Mouse (Mus musculus): ENCODE results near the gene Elovl5.

Elovl5 gene

GRCm38 (mm10) chr9:77929296-77929695, 12.1 kb downstream of the Elovl5 start:
- no peak for DNase-seq

GRCm38 (mm10) chr9:77930036-77930859, 13.1 kb downstream of the Elovl5 start:
- no peak for DNase-seq

GRCm38 (mm10) chr9:77930860-77931184, 13.7 kb downstream of the Elovl5 start:
- DNase-seq = no peak

- DNase-seq = no peak
These were observed 14.6 kb downstream of the Elovl5 start for GRCm38 (mm10) chr9:77931740-77932139.

GRCm38 (mm10) chr9:77935818-77936611, 18.9 kb downstream of the Elovl5 start:
- DNase-seq = no peak

GRCm38 (mm10) chr9:77937875-77938274, 20.7 kb downstream of the Elovl5 start:
- DNase-seq = no peak

GRCm38 (mm10) chr9:77938761-77939553, 21.8 kb downstream of the Elovl5 start:
- no peak for DNase-seq

- DNase-seq = no peak
These were observed 22.4 kb downstream of the Elovl5 start for GRCm38 (mm10) chr9:77939554-77939920.

- no peak for DNase-seq
These were observed 23.9 kb downstream of the Elovl5 start for GRCm38 (mm10) chr9:77941058-77941457.

- DNase-seq = no peak
These were observed 24.7 kb downstream of the Elovl5 start for GRCm38 (mm10) chr9:77941836-77942235.

- no peak for DNase-seq
These were observed 25.2 kb downstream of the Elovl5 start for GRCm38 (mm10) chr9:77942411-77942810.

GRCm38 (mm10) chr9:77943316-77943715, 26.2 kb downstream of the Elovl5 start:
- no peak for DNase-seq

GRCm38 (mm10) chr9:77944195-77944594, 27.0 kb downstream of the Elovl5 start:
- no peak for DNase-seq

- no peak for DNase-seq
These were observed 28.9 kb downstream of the Elovl5 start for GRCm38 (mm10) chr9:77945792-77946666.

GRCm38 (mm10) chr9:77948214-77948613, 31.1 kb downstream of the Elovl5 start:
- DNase-seq = no peak

- DNase-seq = no peak
These were observed 32.6 kb downstream of the Elovl5 start for GRCm38 (mm10) chr9:77949753-77950268.

- no peak for DNase-seq
These were observed 33.8 kb downstream of the Elovl5 start for GRCm38 (mm10) chr9:77950841-77951475.

- DNase-seq = no peak
These were observed 34.8 kb downstream of the Elovl5 start for GRCm38 (mm10) chr9:77951971-77952370.

- DNase-seq = no peak
These were observed 35.9 kb downstream of the Elovl5 start for GRCm38 (mm10) chr9:77953053-77953452.

GRCm38 (mm10) chr9:77954496-77954895, 37.3 kb downstream of the Elovl5 start:
- DNase-seq = no peak

- DNase-seq = no peak
These were observed 37.8 kb downstream of the Elovl5 start for GRCm38 (mm10) chr9:77954981-77955380.

GRCm38 (mm10) chr9:77955511-77955910, 38.3 kb downstream of the Elovl5 start:
- DNase-seq = no peak
